Mouse (Mus musculus): ENCODE data around the gene Perp.

- TF ChIP-seq CTCF (IDR thresholded peaks at IDR 0.05; ENCODE audit: control insufficient read depth, insufficient read depth, low read length) (no peak), POLR2A (IDR thresholded peaks at IDR 0.05; ENCODE audit: borderline replicate concordance, control insufficient read depth, low read depth, low read length) (no peak)
Measured at GRCm38 (mm10) chr10:18888751-18889150, 43.9 kb downstream of the Perp start.

All from bone marrow, adult 2 months (tissue).